Mouse (Mus musculus) telencephalon, adult 2 months (tissue): ENCODE data around the gene Znhit6.

Source experiments
- DNase-seq: peaks from one replicate; pipeline ENCODE4 v3.0.0-alpha.2; 2011; ENCODE audit warnings: low read depth, low spot score

The Znhit6 gene

GRCm38 (mm10) chr3:145645463-145645862, 69.5 kb downstream of the Znhit6 start:
- DNase-seq, result no peak

- DNase-seq, result no peak
These were observed 70.0 kb downstream of the Znhit6 start for GRCm38 (mm10) chr3:145646009-145646408.

- DNase-seq, result no peak
These were observed 70.7 kb downstream of the Znhit6 start for GRCm38 (mm10) chr3:145646666-145647065.

- no peak for DNase-seq
These were observed 71.4 kb downstream of the Znhit6 start for GRCm38 (mm10) chr3:145647416-145647815.

GRCm38 (mm10) chr3:145648097-145648931, 72.3 kb downstream of the Znhit6 start:
- no peak for DNase-seq

- no peak for DNase-seq
These were observed 73.2 kb downstream of the Znhit6 start for GRCm38 (mm10) chr3:145648991-145649851.

GRCm38 (mm10) chr3:145649852-145650202, 73.8 kb downstream of the Znhit6 start, which contains the start of gene Ccn1:
Gene Ccn1 (minus strand): TSS chr3:145649981.
- no peak for DNase-seq

GRCm38 (mm10) chr3:145650298-145651011, 74.5 kb downstream of the Znhit6 start:
- DNase-seq, result no peak

GRCm38 (mm10) chr3:145651029-145651977, 75.3 kb downstream of the Znhit6 start:
- peak; percentile 65 for DNase-seq

GRCm38 (mm10) chr3:145651978-145652321, 75.9 kb downstream of the Znhit6 start:
- no peak for DNase-seq

- DNase-seq, result no peak
These were observed 76.5 kb downstream of the Znhit6 start for GRCm38 (mm10) chr3:145652322-145653131.

- no peak for DNase-seq
These were observed 77.4 kb downstream of the Znhit6 start for GRCm38 (mm10) chr3:145653191-145653940.

GRCm38 (mm10) chr3:145654028-145654427, 78.0 kb downstream of the Znhit6 start:
- no peak for DNase-seq
